Mouse (Mus musculus) liver, embryonic 14.5 days (tissue): ENCODE data around the gene Vill.

Source experiments
- CTCF ChIP-seq: IDR thresholded peaks from 2 replicates; pipeline ENCODE4 v1.5.1; 2016; ENCODE audit warnings: antibody characterized with exemption, low read depth, control low read depth
- EP300 ChIP-seq: IDR thresholded peaks from 2 replicates; pipeline ENCODE4 v1.6.1; 2016; ENCODE audit warnings: antibody characterized with exemption, low read depth

GRCm38 (mm10) chr9:119090462-119090861 lies 37.9 kb downstream of the Vill start:
- TF ChIP-seq EP300 (no peak), CTCF (no peak)
